Mouse (Mus musculus) urinary bladder, postnatal 25 days (tissue): ENCODE results near the gene Fam198b.
A peak's percentile ranks its signal among the peaks of the same experiment; 100 is the strongest.

Source experiments
- DNase-seq: peaks from one replicate; pipeline ENCODE4 v3.0.0; 2022; ENCODE audit warnings: low spot score

Fam198b gene

DNA sequence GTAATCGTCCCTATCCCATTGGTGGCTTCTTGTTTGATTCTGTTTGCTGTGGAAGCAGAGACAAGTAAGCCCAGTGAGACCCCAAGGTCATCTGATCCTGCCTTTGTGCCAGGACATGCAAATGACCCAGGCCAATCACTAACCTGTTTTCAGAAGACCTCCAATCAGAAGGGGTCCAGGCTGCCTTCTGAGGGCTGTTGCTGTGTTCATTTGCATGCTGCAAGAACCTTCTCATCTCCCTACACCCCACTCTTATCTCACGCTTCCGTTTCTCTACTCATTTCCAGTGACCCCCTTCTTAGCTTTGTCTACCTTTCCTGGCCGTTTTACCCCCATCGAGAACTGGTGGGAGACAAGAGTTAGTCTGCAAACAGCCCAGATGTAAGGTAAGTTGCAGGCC is at the start of gene Fam198b:
Gene Fam198b, plus strand, starts transcription at position 229 of the 400 bp plus-strand sequence.
- DNase-seq, result no peak

DNA sequence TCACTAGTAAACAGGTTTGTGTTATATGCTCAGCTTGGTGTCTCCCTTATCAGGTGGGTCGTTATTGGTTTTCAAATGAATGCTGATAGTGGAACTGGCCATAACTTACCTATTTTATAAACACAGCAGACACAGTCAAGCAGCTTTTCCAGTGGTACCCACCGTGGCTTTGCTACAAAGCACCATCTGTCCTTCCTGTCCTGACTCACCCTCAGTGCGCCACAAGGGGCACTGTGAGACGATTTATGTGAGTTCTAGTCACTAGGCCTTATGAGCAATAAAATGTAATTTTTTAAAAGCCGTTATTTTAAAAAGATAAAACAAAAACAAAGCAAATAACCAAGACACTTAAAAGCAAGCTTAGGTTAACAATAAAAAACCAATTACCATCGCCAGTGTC is 45.6 kb upstream of the Fam198b start:
- no peak for DNase-seq

DNA sequence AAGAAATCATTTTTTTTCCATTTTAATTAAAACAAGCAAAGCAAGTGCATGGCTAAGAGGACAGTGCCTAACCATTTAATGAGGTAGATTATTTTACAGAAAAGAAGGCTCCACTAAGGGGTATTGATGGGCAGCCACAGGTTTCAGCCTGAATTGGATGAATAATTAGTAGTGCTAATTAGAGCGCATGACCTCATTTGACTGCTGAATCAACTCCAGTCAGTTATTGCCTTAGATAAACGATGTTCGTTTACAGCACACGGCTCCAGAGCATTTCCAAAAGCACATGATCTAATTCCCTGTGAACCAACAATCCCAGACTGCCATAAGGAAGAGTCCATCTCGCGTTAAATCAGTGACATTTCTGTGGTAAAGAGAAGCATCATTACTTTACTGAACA is 42.9 kb upstream of the Fam198b start:
- DNase-seq, result no peak

DNA sequence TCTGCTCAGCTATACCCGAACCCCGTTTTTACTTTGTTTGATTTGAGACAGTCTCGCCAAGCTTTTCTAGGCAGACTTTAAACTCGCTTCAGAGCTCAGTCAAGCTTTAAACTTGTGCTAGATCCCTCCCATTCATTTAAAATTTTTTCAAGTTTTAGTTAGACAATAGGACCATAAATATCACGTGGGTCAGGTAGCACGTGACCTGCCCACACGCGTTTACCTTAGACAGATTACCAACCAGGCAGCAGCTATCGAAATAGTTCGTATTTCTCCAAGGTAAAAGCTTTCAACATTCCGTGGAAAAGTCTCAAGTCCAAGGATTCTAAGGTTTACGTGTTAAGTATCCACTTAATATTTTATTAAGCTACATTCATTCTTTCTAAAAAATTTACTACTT is 42.2 kb upstream of the Fam198b start:
- DNase-seq, result peak; percentile 48

DNA sequence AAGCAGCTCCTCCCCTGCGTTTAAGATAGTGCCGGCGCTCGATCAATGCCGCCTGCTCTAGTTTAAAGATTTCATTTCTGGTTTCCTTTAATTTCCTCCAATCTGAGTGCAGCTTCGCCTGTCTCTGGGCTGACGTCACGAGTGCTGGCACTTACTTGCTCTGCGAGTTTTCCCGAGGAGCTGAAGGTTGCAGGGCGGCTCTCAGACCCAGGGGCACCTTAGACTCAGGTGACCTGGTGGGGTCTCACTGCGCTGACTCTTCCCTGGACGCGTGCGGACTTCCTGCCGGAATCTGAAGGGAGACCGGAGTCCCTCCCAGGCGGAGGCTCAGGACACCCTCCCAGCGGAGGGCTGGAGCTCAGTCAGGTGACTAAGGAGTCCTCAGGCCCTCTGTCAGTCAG is 41.7 kb upstream of the Fam198b start:
- peak; percentile 55 for DNase-seq

GRCm38 (mm10) chr3:79843999-79844398 is 40.3 kb upstream of the Fam198b start:
- no peak for DNase-seq

- no peak for DNase-seq
Measured at GRCm38 (mm10) chr3:79846633-79847032, 37.7 kb upstream of the Fam198b start.

- no peak for DNase-seq
Measured at GRCm38 (mm10) chr3:79848841-79849240, 35.5 kb upstream of the Fam198b start.

DNA sequence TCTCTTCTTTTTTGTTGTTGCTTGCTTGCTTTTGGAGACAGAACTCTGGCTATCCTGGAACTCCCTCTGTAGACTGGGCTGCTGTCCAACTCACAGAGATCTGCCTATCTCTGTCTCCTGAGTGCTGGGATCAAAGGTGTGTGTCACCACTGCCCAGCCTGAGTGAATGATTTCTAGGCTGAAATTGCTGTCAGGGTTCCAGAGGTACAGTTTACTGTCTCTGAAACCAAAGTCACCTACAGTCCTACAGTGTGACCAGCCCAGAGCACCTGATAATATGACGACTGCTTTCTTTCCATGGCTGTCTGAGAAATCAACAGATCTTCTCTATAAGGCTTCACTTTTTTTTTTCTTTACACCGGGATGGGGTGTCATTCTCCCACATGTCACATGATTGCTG is 34.7 kb upstream of the Fam198b start:
- DNase-seq, result no peak

DNA sequence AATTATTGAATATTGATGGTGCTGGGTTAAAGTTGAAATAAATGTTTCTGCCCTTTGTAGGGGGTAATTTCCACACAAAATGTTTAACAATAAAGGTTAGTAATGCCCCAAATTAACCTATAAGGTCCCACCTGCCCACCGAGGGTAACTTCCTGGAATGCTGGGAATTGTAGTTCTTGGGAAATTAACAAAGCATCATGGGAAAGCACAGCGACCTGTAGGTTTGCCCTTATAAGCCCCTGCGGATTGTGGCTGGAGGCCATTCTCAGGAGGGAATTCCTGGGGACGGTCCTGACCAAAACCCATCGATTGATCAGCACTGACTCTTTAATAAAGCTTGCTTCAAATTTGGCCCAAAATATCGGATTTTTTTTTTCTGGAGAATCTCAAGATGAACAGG is 33.7 kb upstream of the Fam198b start:
- DNase-seq, result no peak

DNA sequence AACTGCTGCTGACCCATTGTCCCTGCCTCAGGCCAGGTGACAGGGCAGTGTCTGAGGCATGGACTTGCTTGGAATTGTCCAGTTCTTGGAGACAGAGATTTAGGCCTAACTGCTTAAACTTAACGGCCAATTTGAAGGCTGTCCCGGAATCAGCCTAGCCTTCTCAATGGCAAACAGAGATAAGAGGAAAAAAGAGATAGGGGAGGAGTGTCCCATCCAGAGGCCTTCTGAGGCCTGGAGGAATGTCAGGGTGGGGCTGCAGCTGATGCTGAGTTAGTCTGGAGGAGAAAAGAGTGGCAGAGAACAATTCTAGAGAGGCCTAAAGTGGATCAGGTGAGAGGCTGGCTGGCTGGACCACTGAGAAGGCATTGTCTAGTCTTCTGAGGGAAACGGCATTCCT is 32.2 kb upstream of the Fam198b start:
- DNase-seq, result no peak

DNA sequence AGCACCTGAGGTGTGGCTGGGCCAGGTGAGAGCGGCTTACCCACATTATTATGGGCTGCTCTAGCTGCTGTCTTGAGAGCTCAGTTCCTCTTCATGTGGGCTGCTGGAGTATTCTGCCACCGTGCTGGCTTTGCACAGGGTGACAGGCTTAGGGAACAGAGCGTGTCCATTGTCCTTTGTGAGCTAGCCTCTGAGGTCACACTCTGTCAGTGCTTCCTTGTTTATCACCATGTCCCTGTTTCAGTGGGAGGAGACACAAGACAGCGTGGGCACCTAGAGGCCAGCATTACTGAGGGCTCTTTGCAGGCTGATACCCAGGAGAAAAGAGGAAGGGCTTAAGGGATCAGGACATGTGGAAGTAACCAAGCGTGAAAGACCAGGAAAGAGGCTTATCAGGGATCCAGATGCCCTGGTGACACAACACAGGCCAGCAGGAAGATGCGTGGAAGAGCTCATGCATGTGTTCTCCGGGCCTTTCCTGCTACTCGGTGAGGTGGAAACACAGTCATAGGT is 31.6 kb upstream of the Fam198b start, which contains the start of gene Tmem144:
Gene Tmem144, minus strand, starts transcription at position 120 of the 513 bp plus-strand sequence.
- no peak for DNase-seq

- no peak for DNase-seq
Measured at GRCm38 (mm10) chr3:79857780-79858179, 26.6 kb upstream of the Fam198b start.

- no peak for DNase-seq
Measured at GRCm38 (mm10) chr3:79858221-79858620, 26.1 kb upstream of the Fam198b start.

DNA sequence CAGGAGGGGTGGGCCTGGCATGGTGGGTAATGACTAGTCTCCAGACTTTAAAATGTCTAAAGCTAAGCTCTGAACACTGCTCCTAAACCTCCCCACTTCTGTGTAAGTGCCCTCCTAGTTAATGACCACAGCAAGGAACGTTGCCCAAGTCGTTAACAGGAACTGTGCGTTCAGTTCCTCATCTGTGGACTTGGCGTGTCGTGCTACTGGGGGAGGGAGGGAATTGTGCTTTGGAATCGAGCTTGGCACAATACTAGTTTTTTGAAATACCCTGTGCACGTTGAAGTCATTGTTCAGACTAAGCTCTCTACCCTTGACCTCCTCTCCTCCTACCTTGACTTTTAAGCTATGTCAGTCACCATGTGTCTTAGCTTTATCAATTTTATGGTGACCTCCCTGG is 19.5 kb upstream of the Fam198b start:
- no peak for DNase-seq

GRCm38 (mm10) chr3:79866089-79866488 is 18.2 kb upstream of the Fam198b start:
- no peak for DNase-seq

GRCm38 (mm10) chr3:79866526-79866925 is 17.8 kb upstream of the Fam198b start:
- DNase-seq, result no peak

DNA sequence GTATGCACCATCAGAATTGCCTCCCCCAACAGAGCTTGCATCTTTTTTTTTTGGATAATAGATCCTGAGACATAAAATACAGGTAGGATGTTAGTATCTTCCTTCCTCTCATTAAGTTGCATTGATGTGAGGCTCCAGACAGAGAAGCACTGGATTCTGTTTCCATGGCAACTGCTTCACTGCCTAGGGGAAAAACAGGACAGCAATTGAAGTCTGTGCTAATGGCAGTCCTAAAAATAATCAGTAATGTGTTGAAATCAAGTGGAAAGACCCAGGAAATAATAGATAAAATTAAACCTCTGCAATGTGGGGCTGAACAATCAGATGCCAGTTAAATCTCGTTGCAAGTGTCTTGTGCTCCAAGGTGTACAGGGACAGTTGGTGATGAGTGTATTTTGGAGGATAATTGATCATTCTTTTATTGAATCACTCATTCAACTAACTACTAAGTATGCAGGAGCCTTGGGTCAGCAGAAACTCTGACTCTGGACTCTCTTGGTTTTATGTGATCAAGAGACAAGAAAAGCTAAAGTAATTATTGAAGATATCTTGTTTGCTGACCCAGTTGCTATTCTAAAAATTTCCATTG is 17.1 kb upstream of the Fam198b start:
- DNase-seq, result no peak

DNA sequence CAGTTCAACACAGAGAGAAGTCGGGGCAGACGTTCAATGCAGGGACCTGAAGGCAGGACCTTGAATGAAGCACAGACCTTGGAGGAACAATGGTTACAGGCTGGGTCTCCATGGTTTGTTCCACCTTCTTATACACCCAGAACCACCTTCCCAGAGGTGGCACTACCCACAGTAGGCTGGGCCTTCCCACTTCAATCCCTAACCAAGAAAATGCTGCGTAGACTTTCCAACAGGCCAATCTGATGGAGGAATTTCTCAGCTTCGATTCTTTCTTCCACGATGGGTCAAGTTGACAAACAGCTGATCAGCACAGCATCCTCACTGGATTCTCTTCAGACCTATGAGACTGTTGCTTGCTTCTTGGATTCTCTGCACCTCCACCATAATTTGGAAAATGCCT is 8.9 kb upstream of the Fam198b start:
- no peak for DNase-seq

DNA sequence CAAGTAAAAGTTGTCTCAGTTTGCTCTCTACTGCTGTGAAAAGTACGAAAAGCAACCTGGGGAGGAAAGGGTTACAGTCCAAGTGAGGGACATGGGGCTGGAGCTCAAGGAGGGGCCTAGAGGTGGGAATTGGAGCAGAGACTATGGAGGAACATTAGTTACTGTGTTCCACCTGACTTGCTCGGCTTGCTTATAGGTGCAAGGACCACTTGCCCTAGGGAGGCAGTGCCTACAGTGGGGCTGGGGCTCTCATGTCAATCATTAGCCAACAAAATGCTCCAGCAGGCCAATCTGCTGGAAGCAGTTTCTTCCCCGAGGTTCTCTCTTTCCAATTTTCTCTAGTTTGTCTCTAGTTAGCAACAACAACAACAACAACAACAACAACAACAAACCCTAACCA is 6.0 kb upstream of the Fam198b start:
- no peak for DNase-seq

GRCm38 (mm10) chr3:79879246-79879645 is 5.1 kb upstream of the Fam198b start:
- DNase-seq, result no peak

DNA sequence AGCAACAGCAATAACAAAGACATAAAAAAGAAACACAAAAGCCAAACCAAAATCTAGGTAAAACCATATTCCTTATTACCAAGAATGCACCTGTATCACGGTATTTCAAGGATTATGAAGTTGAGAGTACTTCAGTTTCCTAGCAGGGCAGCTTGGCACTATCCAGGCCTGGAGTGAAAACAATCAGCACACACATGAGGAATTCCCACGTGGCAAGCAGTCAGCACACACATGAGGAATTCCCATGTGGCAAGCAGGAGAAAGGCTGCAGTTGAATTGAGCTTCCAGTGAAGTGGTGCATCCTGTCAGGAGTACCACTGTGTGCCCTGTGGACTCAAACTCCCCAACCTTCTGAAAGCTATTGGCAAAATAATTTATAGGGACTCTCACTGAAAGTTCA is 2.7 kb upstream of the Fam198b start:
- no peak for DNase-seq

DNA sequence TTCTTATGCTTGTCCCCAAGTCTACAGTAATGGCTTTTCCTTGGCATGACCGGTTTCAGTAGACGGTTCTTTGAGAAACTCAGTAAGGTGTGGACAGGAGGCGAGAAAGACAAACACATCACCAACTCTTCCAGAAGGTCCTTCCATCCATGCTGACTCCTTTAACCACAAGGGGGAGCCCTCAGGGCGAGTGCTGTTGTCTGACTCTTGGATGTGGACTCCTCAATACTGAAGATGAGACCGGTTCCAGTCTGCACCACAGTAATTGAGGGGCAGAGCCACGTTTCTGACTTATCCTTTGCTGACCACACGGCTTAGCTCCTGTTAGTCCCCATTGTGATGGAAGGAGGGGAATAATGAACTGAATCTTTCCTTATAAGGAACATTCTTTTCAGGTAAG is 1.2 kb upstream of the Fam198b start:
- DNase-seq, result peak; percentile 68

DNA sequence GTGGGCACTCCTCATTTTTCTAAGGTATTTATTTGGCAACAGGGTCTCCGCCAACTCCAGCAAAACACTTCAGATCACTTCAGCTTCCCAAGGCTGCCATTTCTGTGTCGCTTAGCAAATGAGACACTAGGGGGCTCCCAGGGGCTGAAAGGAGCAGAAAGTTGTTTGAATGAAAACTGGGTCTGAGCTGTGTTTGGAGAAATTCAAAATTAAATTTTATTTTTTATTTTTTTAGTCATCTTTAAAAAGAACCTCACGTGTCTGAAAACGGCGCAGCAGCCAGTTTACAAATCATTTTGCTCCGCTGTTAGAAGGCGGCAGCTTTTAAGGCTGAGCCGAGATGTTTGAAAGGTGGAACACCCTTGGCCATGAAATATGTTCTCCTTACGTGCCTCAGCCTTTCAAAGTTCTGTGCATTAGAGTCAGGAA is 442 bp downstream of the Fam198b start:
- DNase-seq, result peak; percentile 58
